Mouse (Mus musculus) T-helper 1 cell (primary cell): ENCODE data around the gene Sgsh.

ENCODE experiments used
- in situ Hi-C: fragments of 300-600 bp; cut with MboI, MseI; formaldehyde crosslinking; loops from one replicate; pipeline ENCODE4 v1.15.1; 2025; ENCODE audit warnings: high pct_unique_total_duplicates

The Sgsh gene

DNA sequence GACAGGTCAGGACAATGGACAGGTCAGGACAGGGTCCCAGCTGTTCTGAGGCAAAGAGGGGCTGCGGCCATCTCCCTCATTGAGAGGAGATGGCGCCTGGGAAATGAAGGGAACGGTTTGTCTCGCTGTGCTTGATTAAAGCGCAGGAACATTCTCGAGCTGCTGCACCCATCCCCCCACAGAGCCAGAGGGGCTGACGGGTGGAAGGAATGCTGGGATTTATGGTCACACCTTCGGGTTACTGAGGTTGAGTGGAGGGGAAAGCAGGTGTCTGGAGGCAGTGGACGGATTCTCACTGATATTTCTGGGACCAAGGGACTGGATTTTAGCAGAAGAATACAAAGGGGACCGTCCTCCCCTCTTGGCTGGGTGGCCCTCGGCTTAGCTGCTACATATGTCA, 47.4 kb downstream of the Sgsh start:
- in situ Hi-C loops, result no loop called here

DNA sequence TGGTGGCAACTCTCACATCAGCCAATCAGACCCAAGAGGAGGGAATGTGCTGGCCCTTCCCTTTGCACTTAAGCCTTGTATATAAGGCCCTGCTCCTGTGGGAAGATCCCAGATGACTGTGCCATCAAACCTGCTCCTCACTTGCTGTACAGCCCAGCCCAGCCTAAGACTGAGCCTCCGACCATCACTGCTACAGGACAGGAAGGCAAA, 47.8 kb downstream of the Sgsh start, which contains the start of gene Card14:
TSS of gene Card14 (plus strand) at position 111 of the 210 bp plus-strand sequence.
- in situ Hi-C loops, result no loop called here

DNA sequence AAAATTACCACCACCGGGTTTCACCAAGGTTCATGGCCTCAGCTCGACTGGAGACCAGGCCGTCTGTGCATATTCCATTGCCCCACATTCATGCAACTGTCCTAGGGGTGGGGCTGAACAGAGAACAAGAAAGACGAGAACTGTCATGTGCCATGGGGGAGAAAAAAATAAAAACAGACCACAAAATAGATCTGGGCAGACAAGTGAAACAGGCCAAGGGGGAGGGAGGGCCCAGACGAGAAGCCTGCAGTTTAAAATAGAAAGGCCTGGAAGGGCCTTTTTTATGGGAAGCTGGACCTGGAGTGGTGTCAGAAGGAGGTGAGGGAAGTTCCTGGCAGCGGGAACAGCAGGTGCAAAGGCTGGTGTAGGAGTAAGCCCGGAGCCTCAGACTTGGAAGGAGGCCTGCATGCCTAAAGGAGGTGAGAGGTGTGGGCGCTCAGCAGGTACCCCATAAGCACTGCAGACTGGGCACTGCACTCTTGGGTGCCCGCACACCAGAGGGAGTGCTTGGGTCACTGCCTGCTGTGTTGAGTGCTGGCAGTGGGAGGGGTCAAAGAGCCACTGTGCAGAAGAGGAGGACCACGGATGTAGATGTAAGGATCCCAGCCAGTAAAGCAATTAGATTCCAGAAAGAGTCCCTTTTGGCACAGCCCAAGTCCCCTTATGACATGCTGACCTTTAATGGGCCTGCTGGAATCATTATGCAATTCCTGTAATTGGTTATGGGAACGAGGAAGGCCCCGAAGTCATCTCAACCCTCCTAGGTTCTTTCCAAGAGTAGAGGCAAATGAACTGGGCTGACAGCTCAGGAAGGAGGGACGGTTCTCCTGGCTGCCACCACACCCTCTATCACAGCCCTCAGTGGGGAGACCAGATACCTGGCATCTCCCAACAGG, 48.3 kb downstream of the Sgsh start:
- in situ Hi-C loops, result no loop called here

DNA sequence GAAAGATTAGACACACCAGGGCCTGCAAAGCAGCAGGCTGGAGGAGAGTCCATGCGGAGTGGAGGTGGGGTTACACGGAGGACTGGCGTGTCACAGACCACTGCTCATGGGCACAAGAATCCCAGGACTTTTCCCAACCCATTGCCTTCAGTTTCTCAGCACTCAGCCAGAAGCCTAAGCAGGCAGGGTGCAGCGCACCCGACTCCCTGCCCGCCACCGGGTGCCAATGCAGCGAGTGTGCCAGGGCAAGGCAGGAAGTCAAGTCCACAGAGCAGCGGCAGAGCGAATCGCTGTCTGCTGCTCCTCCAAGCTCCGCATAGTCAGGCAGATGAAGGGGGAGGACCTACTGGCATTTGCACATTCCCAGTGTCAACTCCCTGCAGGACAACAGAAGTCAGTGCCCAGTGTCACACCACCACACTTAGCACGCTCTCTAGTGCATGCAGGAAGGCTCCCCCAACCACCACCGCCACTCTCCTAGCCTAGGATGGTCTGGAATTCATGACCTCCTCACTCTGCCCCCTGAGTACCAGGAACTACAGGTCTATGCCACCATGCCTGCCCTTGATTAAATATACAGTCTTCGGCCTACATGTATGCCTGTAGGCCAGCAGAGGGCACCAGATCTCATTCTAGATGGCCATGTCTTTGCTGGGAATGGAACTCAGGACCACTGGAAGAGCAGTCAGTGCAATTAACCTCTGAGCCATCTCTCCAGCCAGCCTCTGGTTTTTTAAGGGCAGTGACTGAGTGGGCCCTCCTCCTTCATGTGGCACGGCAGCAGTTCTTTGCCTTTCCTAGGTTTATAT, 50.2 kb downstream of the Sgsh start:
- in situ Hi-C loops, result no loop called here

DNA sequence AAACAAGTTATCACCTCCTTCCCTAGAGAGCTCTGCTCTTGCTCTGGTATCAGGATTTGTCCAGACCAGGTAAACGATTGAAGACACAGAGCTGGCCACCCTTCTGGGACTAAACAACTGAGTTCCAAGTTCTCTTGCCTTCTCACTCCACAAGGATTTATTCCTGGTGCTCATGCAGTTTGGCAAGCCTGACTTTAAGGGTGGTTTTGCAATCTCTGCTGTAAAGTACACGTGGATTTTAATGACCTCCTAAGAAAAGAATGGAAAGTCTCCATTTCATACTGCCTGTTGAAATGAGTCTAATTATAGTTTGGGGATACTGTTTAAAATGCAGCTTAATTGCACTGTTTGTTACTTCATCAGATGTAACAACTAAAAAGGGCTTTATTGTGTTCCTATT, 54.4 kb downstream of the Sgsh start:
- in situ Hi-C loops, result no loop called here

DNA sequence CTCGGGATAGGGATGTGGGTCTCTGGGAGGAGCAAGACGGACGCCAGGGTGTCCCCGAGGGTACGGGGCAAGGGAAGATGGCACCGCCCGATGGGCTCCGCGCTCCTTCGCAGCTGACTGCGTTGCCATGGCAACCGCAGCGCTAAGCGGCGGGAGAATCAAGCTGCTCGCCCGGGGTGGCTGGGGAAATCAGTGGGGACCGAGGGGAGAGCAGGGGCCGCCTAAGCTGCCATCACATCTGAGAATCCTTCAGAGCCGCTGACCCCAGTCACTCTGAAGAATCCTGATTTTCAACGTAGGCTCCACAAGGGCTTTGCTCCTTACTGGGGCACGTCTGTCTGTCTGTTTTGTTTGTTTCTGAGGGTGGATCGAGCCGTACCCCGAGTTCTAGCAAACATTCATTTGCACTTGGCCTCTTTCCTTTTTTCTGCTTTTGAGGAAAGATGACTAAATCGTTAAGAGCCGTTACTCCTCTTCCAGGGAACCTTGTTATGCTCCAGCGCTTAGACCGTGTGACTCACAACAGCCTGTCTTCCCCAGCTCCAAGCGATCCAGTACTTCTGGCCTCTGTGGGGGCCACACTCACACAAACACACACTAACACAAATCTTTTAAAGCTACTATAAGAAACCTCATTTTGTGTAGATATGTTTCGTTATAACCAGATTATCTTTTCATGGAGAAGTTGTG, 54.9 kb downstream of the Sgsh start:
- in situ Hi-C loops, result no loop called here

DNA sequence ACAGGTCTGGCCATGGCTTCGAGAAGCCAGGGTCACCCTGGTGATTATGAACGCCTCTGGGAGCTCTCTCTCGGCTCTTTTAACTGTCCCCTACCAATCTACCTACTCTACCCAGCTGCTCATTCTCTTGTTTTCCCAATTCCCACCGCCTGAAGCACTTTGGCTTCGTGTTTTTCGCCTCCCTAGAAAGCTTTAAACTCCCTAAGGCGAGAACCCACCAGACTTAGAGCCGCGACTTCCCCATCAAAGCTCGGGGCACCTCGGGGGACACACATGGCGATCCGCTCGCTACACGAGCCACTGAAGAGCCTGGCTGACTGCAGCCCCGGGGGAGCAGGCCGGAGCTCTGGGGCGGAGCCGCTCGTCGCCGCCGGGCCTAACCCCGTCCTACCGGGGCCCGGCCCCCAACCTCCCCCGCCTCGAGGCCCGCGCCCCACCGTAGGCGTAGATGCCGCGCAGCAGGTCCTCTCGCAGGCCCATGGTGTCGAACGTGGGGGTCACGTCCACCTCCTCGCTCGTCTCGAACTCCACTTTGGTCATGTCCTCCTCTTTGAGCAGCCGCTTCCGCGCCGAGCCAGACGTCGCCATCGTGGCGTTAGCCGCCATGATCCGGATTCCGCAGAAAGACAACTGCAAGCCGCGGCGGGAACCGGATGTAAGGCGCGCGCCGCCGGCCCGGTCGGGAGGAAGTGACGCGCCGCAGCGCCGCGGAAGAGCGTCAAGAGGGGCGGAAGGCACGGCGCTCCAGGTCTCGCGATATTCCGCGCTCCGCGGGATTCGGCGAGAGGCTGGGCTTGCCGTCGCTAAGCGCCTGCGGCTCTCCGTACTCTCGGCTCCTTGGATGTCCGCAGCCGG, 55.7 kb downstream of the Sgsh start, which contains the start of gene Eif4a3:
TSS of gene Eif4a3 (minus strand) at position 699 of the 855 bp plus-strand sequence.
- in situ Hi-C loops, result no loop called here

DNA sequence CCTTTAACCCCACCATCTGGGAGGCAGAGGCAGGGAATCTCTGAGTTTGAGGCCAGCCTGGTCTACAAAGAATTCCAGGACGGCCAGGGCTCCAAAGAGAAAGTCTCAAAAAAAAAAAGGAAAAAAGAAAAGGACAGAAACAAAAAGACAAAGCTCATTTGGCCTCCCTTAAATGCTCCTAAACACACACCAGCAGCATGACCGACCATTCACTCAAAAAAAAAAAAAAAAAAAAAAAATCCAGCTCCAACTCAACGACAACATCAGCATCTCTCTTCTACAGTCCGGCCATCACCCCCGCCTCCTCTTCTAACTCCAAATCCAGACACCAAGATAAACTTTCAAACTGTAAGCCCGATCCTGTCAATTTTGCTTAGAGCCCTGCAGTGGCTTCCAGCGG, 56.4 kb downstream of the Sgsh start:
- in situ Hi-C loops, result no loop called here

DNA sequence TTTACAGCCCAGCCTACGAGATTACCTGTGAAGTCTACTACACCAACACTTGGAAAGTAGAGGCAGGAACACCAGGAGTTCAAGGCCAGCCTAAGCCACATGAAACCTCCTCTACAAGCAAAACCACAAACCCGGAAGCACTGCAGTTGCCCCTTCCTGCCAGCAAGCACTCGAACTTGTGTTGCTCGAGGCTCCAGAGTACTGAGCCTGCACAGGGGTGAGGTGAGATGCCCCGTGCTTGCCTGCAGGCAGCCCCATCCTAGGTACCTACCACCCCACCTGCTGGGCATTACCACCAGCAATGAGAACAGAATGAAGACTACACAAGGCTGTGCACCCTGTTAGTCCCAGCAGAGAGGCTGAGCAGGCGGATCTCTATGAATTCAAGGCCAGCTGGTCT, 57.3 kb downstream of the Sgsh start:
- in situ Hi-C loops, result no loop called here
